Mouse (Mus musculus) 3T3-L1 (cell line): Measurements from ENCODE around the gene Hsfy2.

Experiments used
- DNase-seq: peaks from one replicate; pipeline ENCODE4 v3.0.0-alpha.2; 2015; ENCODE audit warnings: low read depth, low spot score

Gene Hsfy2

GRCm38 (mm10) chr1:56637335-56637734 is at the start of gene Hsfy2:
TSS of gene Hsfy2 (minus strand) at chr1:56637435.
- DNase-seq = no peak

GRCm38 (mm10) chr1:56685053-56685557 is 47.9 kb upstream of the Hsfy2 start:
- peak; percentile 79 for DNase-seq

GRCm38 (mm10) chr1:56684512-56684911 is 47.3 kb upstream of the Hsfy2 start:
- no peak for DNase-seq

GRCm38 (mm10) chr1:56681258-56681657 is 44.0 kb upstream of the Hsfy2 start:
- peak; percentile 81 for DNase-seq

GRCm38 (mm10) chr1:56675253-56675652 is 38.0 kb upstream of the Hsfy2 start:
- DNase-seq = no peak

GRCm38 (mm10) chr1:56674601-56675000 is 37.4 kb upstream of the Hsfy2 start:
- no peak for DNase-seq

GRCm38 (mm10) chr1:56671241-56671945 is 34.2 kb upstream of the Hsfy2 start:
- no peak for DNase-seq

- DNase-seq = no peak
Observed at GRCm38 (mm10) chr1:56670509-56670908, 33.3 kb upstream of the Hsfy2 start.

- no peak for DNase-seq
Observed at GRCm38 (mm10) chr1:56664606-56665005, 27.4 kb upstream of the Hsfy2 start.

GRCm38 (mm10) chr1:56626824-56627223 is 10.4 kb downstream of the Hsfy2 start:
- no peak for DNase-seq

GRCm38 (mm10) chr1:56624304-56624703 is 12.9 kb downstream of the Hsfy2 start:
- DNase-seq = no peak

GRCm38 (mm10) chr1:56612384-56612783 is 24.9 kb downstream of the Hsfy2 start:
- no peak for DNase-seq
